Mouse (Mus musculus) yolk sac, embryonic 10.5 days (tissue): Measurements from ENCODE around the gene Timm9.

Experiments
- DNase-seq: peaks from one replicate; pipeline ENCODE4 v3.0.0-alpha.2; 2017; ENCODE audit warnings: low spot score

The Timm9 gene

GRCm38 (mm10) chr12:71136130-71136973 lies at the start of gene Timm9, which contains the start of gene 2700049A03Rik:
Gene Timm9 (minus strand): TSS chr12:71136684.
Gene 2700049A03Rik (plus strand): TSS chr12:71136848.
- peak; percentile 89 for DNase-seq

- no peak for DNase-seq
Observed at GRCm38 (mm10) chr12:71184396-71184795, 47.9 kb upstream of the Timm9 start.

DNA sequence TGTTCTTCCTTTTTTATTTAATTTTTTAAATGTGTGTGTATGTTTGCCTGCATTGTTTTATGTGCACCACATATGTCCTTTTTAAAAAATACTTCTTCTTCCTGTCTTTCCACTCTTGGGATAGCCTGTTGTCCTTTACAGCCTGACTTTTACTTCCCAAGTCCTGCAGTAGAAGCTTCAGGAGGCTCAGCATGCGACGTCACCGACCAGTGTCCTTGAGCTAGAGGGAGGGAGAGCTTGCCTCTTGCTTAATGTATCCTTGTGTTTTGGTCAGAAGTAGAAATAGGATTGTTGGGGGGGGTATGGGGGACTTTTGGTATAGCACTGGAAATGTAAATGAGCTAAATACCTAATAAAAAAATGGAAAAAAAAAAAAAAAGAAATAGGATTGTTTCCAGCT lies 47.3 kb upstream of the Timm9 start:
- DNase-seq: no peak

DNA sequence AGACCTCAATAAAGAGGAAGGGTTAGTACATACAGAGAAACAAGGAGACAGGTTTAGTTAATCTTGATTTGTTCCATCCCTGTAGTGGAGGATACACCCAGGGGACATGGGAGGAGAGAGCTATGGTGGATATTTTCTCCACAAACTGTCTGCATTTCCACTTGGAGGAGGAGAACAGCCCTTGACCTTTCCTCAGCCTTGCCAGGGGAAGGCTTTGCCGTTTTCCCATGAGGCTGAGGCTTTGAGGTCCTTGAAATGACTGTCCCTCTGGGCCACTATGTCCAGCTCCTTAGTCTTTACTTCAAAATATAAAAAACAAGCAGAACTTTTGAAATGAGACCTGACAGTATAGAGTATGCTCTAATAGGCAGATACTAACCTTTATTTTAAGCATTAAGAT lies 33.4 kb upstream of the Timm9 start:
- DNase-seq: no peak

- DNase-seq: no peak
Observed at GRCm38 (mm10) chr12:71164410-71164809, 27.9 kb upstream of the Timm9 start.

GRCm38 (mm10) chr12:71157974-71158373 lies 21.5 kb upstream of the Timm9 start:
- no peak for DNase-seq

GRCm38 (mm10) chr12:71154979-71155378 lies 18.5 kb upstream of the Timm9 start:
- no peak for DNase-seq

GRCm38 (mm10) chr12:71150167-71150566 lies 13.7 kb upstream of the Timm9 start:
- DNase-seq: no peak

DNA sequence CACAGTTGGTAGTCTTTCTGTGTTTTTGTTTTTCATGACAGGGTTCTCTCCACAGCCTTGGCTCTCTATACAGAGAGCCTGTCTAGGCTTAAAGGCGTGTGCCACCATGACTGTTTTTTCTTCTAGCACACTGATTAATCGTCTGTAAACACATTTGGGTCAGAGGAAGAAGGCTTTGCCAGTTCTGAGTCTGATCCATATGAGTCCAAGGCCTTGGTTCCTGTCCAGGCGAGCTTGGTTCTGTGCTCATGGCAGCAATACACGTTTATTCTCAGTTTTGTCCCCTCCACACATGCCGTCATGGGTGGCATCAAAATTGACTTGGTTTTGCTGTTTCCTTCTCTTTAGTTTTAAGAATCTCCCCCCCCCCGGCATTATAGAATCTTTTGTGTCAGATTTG lies 13.0 kb upstream of the Timm9 start:
- DNase-seq: no peak

DNA sequence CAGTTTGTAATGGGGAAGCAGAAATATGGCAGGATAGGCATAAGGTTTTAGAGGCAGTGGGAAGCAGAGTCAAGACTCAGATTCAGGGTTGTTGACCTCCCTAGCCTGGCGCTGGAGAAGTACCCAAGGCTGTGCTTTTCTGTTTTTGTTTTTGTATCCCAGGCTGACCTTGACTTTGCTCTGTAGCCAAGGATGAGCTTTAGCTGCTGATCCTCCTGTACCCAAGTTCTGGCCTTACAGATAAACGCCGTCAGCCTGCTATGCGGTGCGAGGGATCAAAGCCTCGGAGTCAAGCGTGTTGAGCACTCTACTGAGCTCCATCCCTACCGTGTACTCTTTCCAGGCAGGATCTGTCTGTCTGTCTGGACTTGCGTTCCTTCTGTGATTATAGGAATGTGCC lies 12.3 kb upstream of the Timm9 start:
- DNase-seq: no peak

GRCm38 (mm10) chr12:71147641-71148040 lies 11.2 kb upstream of the Timm9 start:
- no peak for DNase-seq

GRCm38 (mm10) chr12:71141189-71141588 lies 4.7 kb upstream of the Timm9 start:
- no peak for DNase-seq

DNA sequence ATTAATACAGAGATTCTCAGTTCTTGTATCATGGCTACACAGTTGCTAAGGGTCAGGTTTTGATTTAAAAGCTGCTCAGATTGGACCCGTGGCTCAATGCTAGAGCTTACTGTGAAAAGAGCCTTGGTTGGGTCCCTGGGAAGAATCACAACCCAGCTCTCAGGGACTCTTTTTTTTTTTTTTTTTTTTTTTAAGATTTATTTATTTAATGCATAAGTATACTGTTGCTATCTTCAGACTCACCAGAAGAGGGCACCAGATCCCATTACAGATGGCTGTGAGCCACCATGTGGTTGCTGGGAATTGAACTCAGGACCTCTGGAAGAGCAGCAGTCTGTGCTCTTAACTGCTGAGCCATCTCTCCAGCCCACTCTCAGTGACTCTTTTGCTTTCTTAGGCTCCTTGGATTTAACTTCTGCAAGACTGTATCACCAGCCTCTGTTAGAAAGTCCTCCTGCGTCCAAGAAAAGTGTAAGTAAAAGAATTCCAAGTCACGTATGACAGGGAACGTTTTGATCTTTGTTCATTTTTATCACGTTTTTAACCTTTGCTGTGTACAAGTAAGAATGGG lies 2.9 kb upstream of the Timm9 start:
- no peak for DNase-seq

GRCm38 (mm10) chr12:71137686-71138085 lies 1.2 kb upstream of the Timm9 start:
- DNase-seq: no peak

GRCm38 (mm10) chr12:71136974-71137491 lies 549 bp upstream of the Timm9 start:
- peak; percentile 92 for DNase-seq

DNA sequence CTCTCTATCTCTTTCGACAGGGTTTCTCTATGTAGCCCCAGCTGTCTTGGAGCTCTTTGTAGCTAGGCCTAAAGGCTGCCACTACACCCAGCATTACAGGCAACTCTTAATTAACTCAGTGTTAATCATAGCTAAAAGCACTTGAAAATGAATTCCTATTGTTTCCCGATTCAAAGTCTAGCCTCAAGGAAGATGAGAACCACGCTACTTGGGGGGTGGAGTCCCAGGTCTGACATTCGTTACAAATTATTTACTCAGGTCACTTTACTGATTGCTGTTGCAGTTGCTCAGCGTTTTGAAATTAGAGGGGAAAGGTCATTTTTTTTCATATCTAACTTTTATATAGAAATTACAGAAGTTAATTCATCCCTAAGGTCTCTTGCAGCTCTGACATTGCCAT lies 903 bp downstream of the Timm9 start:
- no peak for DNase-seq

DNA sequence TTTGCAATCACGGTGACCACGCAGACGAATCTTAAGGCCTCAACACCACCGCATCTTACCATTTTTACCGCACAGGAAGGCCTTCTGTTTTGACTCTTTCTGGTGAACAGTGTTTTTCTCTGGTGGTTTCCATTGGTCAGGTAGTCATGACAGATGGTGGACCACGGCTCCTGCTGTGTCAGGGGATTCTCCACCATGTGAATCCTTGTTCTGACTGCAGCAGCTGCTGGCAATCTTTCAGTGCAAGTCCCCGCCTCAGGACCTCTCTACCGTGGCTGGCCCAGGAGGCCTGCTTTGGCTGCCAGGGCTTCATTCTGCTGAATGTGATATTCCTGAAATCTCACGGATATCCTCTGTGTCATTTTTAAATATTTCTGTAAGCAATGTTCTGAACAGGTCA lies 13.2 kb downstream of the Timm9 start:
- no peak for DNase-seq

DNA sequence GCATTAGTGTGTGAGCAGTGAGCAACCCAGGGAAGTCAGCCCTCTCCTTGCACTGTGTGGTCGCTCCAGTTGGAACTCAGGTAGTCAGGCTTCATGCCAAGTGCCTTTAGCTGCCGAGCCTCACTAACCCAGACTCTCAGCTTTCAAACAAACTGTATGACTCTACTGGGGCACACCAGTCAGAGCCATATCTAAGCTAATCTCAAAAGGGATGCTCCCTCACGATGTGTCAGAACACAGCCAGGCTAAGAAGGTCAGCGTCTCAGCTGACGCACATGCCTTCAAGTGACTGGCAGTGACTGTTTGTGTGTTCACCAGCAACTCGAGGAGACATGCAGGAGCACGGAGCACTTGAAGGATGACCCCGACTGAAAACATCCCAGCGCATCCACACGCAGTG lies 13.8 kb downstream of the Timm9 start:
- no peak for DNase-seq

- no peak for DNase-seq
Observed at GRCm38 (mm10) chr12:71116411-71116810, 20.1 kb downstream of the Timm9 start.

GRCm38 (mm10) chr12:71113675-71114288 lies 22.7 kb downstream of the Timm9 start:
- DNase-seq: no peak

- no peak for DNase-seq
Observed at GRCm38 (mm10) chr12:71113074-71113473, 23.4 kb downstream of the Timm9 start.

DNA sequence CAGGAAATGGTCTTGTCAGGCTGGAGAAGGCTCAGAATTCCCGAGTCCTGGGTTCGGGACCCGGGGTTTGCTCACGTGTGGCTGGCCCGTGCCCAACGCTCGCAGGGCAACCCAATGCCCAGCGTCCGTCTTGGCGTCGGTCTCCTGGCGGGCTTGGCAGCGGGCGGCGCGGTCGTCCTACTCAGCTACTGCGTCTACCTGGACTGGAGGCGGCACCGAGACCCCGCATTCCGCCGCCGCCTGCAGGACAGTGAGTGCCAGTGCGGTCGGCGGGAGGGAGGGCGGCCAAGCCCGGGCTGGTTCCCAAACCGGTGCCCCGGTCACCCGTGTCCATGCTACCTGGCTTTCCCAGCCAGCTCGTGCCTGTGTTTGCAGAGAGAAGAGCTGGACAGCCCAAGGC lies 25.2 kb downstream of the Timm9 start, which contains the start of gene Tomm20l:
TSS of gene Tomm20l (plus strand) at position 98 of the 400 bp plus-strand sequence.
- no peak for DNase-seq

DNA sequence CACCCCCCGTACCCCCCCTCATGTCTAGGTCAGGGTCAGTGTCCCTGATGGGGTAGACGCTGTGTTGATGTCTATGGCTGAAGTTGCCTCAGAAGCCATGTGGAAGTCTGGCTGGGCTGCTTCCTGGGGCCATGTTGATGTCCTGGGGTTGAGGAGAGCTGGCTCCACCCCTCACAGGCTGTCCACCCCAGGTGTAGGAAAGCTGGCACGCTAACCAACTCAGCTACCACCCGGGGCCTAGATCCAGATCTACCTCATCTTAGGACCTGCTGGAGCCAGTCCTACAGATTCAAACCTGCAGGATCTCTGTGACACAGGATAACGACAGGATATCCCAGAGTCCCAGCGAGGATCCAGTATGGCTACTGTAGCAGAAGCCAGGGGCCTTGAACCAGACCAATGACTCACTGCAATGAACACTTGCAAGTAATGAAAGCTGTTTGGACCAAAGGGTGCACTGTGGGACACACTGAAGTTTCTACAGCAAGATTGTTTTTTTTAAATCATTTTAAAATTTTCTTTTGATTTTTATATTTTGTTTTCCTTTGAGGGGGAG lies 29.2 kb downstream of the Timm9 start:
- no peak for DNase-seq
